Mouse (Mus musculus) kidney, embryonic 16.5 days (tissue): ENCODE measurements at regions not wholly inside any gene's neighbourhood (a gene's known extent, or its start where the extent isn't known, plus 50 kb on each side); places are given as distances from the start of the nearest gene placed in this dataset.

ENCODE experiments used
- ATAC-seq: fragments of 200-750 bp; cut with Nextera tagmentation; 2 replicates; pipeline ENCODE4 v1.8.0; 2017; ENCODE audit warnings: moderate TSS enrichment; ENCODE audit not compliant: low FRiP score, low TSS enrichment
- H3K27ac ChIP-seq: fragments of 300-500 bp; sonication (generic); 2 replicates; pipeline ENCODE4 v1.5.1; 2014; ENCODE audit warnings: low read length
- H3K27me3 ChIP-seq: fragments of 300-500 bp; sonication (generic); 2 replicates; pipeline ENCODE4 v1.6.1; 2014; ENCODE audit warnings: low read length, control low read depth, mixed read lengths; ENCODE audit not compliant: insufficient read depth
- H3K36me3 ChIP-seq: fragments of 300-500 bp; sonication (generic); 2 replicates; pipeline ENCODE4 v1.6.1; 2014; ENCODE audit warnings: low read length, control low read depth, mixed read lengths; ENCODE audit not compliant: insufficient read depth
- H3K4me1 ChIP-seq: fragments of 300-500 bp; sonication (generic); 2 replicates; pipeline ENCODE4 v1.6.1; 2014; ENCODE audit warnings: low read length, control low read depth, mixed read lengths; ENCODE audit not compliant: insufficient read depth
- H3K4me2 ChIP-seq: fragments of 300-500 bp; sonication (generic); replicated peaks from 2 replicates; pipeline ENCODE4 v1.6.1; 2014; ENCODE audit warnings: low read depth, low read length
- H3K4me3 ChIP-seq: fragments of 300-500 bp; sonication (generic); 2 replicates; pipeline ENCODE4 v1.5.1; 2014; ENCODE audit warnings: mild to moderate bottlenecking, low read length
- H3K9ac ChIP-seq: fragments of 300-500 bp; sonication (generic); replicated peaks from 2 replicates; pipeline ENCODE4 v1.6.1; 2014; ENCODE audit warnings: low read length
- H3K9me3 ChIP-seq: fragments of 300-500 bp; sonication (generic); 2 replicates; pipeline ENCODE4 v1.6.1; 2016; ENCODE audit warnings: low read length, control low read depth
- WGBS: fragments of 180-500 bp; shearing (Covaris S2); extraction: QIAGEN DNeasy Blood & Tissue Kit; methylation state at CpG from one replicate; pipeline ENCODE4 v1.1.7; 2014; 5-methylcytosine and 5-hydroxymethylcytosine counted together

GRCm38 (mm10) chr6:100970810-100971447 lies 137.5 kb downstream of the Ppp4r2 start:
- ATAC-seq = no peak
- Histone ChIP-seq H3K9ac (no peak overlapping the region), H3K27me3 (no peaks in the 10 kb centered on the region), H3K36me3 (no peaks in the 10 kb centered on the region), H3K4me3 (no peak overlapping the region), H3K4me1 (peaks cover 3% of the 10 kb centered on the region; the same call in 1 of the 2 replicates), H3K4me2 (no peak overlapping the region), H3K9me3 (no peaks in the 10 kb centered on the region), H3K27ac (no peak overlapping the region)
- WGBS = 70% methylated on average over 8 of the region's 8 CpGs

GRCm38 (mm10) chr6:100971462-100971955 lies 138.1 kb downstream of the Ppp4r2 start:
- Histone ChIP-seq H3K36me3 (no peaks in the 10 kb centered on the region), H3K27ac (no peak overlapping the region), H3K9ac (no peak overlapping the region), H3K4me3 (no peak overlapping the region), H3K9me3 (no peaks in the 10 kb centered on the region), H3K4me1 (peaks cover 9% of the 10 kb centered on the region; the same call in 1 of the 2 replicates), H3K4me2 (no peak overlapping the region), H3K27me3 (no peaks in the 10 kb centered on the region)
- no peak for ATAC-seq
- 31% methylated on average over 6 of the region's 6 CpGs for WGBS

GRCm38 (mm10) chr6:100973366-100974090 lies 140.1 kb downstream of the Ppp4r2 start:
- WGBS = 91% methylated on average over 9 of the region's 9 CpGs
- Histone ChIP-seq H3K4me3 (no peak overlapping the region), H3K9me3 (no peaks in the 10 kb centered on the region), H3K4me1 (peaks cover 13% of the 10 kb centered on the region), H3K4me2 (no peak overlapping the region), H3K27me3 (no peaks in the 10 kb centered on the region), H3K9ac (no peak overlapping the region), H3K27ac (no peak overlapping the region), H3K36me3 (no peaks in the 10 kb centered on the region)
- ATAC-seq = no peak

GRCm38 (mm10) chr6:100974716-100975115 lies 141.3 kb downstream of the Ppp4r2 start:
- H3K27me3 ChIP-seq = no peaks in the 10 kb centered on the region
- ATAC-seq = no peak
- 92% methylated on average over 5 of the region's 5 CpGs for WGBS
- no peak overlapping the region for H3K27ac ChIP-seq
- H3K36me3 ChIP-seq = no peaks in the 10 kb centered on the region
- no peak overlapping the region for H3K4me2 ChIP-seq
- H3K4me1 ChIP-seq = peaks cover 13% of the 10 kb centered on the region
- no peaks in the 10 kb centered on the region for H3K9me3 ChIP-seq
- H3K4me3 ChIP-seq = no peak overlapping the region
- H3K9ac ChIP-seq = no peak overlapping the region

GRCm38 (mm10) chr6:100975835-100976234 lies 142.4 kb downstream of the Ppp4r2 start:
- Histone ChIP-seq H3K9me3 (no peaks in the 10 kb centered on the region), H3K4me1 (peaks cover 13% of the 10 kb centered on the region), H3K4me2 (peak overlapping the region; percentile 29; the same call in 1 of the 2 replicates), H3K36me3 (no peaks in the 10 kb centered on the region), H3K4me3 (no peak overlapping the region), H3K9ac (no peak overlapping the region), H3K27ac (no peak overlapping the region), H3K27me3 (no peaks in the 10 kb centered on the region)
- WGBS = 40% methylated on average over 6 of the region's 6 CpGs
- no peak for ATAC-seq

GRCm38 (mm10) chr6:100977201-100977691 lies 143.8 kb downstream of the Ppp4r2 start:
- H3K4me2 ChIP-seq = no peak overlapping the region
- 51% methylated on average over 9 of the region's 9 CpGs for WGBS
- no peak overlapping the region for H3K9ac ChIP-seq
- no peak for ATAC-seq
- peaks cover 13% of the 10 kb centered on the region for H3K4me1 ChIP-seq
- no peak overlapping the region for H3K4me3 ChIP-seq
- H3K27ac ChIP-seq = no peak overlapping the region
- no peaks in the 10 kb centered on the region for H3K36me3 ChIP-seq
- no peaks in the 10 kb centered on the region for H3K27me3 ChIP-seq
- H3K9me3 ChIP-seq = no peaks in the 10 kb centered on the region

GRCm38 (mm10) chr6:100978113-100978512 lies 144.7 kb downstream of the Ppp4r2 start:
- H3K4me2 ChIP-seq = no peak overlapping the region
- no peak overlapping the region for H3K27ac ChIP-seq
- no peak overlapping the region for H3K4me3 ChIP-seq
- 89% methylated on average over 5 of the region's 5 CpGs for WGBS
- no peak for ATAC-seq
- H3K9ac ChIP-seq = no peak overlapping the region
- no peaks in the 10 kb centered on the region for H3K27me3 ChIP-seq
- no peaks in the 10 kb centered on the region for H3K36me3 ChIP-seq
- peaks cover 13% of the 10 kb centered on the region for H3K4me1 ChIP-seq
- H3K9me3 ChIP-seq = no peaks in the 10 kb centered on the region

GRCm38 (mm10) chr6:100978727-100979460 lies 145.5 kb downstream of the Ppp4r2 start:
- Histone ChIP-seq H3K4me1 (peaks cover 16% of the 10 kb centered on the region), H3K27ac (no peak overlapping the region), H3K27me3 (no peaks in the 10 kb centered on the region), H3K36me3 (no peaks in the 10 kb centered on the region), H3K9ac (no peak overlapping the region), H3K9me3 (no peaks in the 10 kb centered on the region), H3K4me2 (no peak overlapping the region), H3K4me3 (no peak overlapping the region)
- no peak for ATAC-seq
- WGBS = 93% methylated on average over 9 of the region's 9 CpGs

- no peak overlapping the region for H3K4me3 ChIP-seq
- WGBS = 87% methylated on average over 2 of the region's 2 CpGs
Measured at GRCm38 (mm10) chr6:100980156-100980555, 146.7 kb downstream of the Ppp4r2 start.

More at GRCm38 (mm10) chr6:100980156-100980555, 146.7 kb downstream of the Ppp4r2 start:
- H3K9me3 ChIP-seq = no peaks in the 10 kb centered on the region
- no peak overlapping the region for H3K4me2 ChIP-seq
- no peaks in the 10 kb centered on the region for H3K36me3 ChIP-seq
- H3K9ac ChIP-seq = no peak overlapping the region
- H3K27ac ChIP-seq = no peak overlapping the region
- ATAC-seq = no peak
- H3K27me3 ChIP-seq = no peaks in the 10 kb centered on the region
- peaks cover 29% of the 10 kb centered on the region for H3K4me1 ChIP-seq
